Mouse (Mus musculus): ENCODE results near the gene Npepl1.

DNA sequence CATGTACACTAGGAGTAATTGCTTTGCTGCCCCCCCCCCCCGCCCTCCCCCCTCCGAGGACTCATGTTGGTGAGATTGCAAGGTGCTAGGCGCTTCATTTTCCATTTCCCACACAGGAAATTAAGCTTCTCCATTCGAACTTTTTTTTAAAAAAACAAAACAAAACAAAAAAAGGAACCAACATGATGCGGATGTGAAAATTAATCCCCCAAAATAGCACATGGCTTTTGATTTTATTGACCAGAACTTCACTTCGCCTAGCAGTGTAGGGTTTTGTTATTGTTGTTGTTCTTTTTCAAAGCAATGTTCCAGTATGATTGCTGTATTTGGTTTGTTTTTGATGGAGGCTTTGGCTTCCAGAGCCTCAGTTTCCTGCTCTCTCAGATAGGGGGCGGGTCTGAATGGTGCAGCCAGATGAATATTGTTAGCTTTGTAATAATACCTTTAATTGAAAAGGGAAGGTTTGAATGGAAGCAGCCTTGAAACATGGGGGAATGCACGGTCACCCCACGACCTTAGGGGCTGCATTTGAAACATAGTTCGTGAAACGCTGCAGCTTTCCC is 32.3 kb upstream of the Npepl1 start:
- TF ChIP-seq CTCF (IDR thresholded peaks at IDR 0.05; ENCODE audit: control insufficient read depth, insufficient read depth, insufficient read length) (no peak), MAX (IDR thresholded peaks at IDR 0.05) (no peak), USF1 (IDR thresholded peaks at IDR 0.05; ENCODE audit: low read depth) (no peak), CEBPB (IDR thresholded peaks at IDR 0.05; ENCODE audit: low read depth) (no peak), FOSL1 (IDR thresholded peaks at IDR 0.05; ENCODE audit: insufficient read depth, low read length, poor library complexity, severe bottlenecking) (no peak), MYOD1 (IDR thresholded peaks at IDR 0.05; ENCODE audit: control insufficient read depth, insufficient read length, low read depth) (no peak)
